Mouse (Mus musculus): ENCODE measurements around the gene Nde1. TPM values are rescaled to one million over a fixed set of nuclear protein-coding genes. Genes with fewer than 3 reads are reported as not detected.

Gene Nde1
- total RNA-seq, 2 experiments from 2014 or later = 24.3 to 27.0 TPM

GRCm38 (mm10) chr16:14160941-14161340 lies 2.1 kb upstream of the Nde1 start:
- DNase-seq = no peak

DNA sequence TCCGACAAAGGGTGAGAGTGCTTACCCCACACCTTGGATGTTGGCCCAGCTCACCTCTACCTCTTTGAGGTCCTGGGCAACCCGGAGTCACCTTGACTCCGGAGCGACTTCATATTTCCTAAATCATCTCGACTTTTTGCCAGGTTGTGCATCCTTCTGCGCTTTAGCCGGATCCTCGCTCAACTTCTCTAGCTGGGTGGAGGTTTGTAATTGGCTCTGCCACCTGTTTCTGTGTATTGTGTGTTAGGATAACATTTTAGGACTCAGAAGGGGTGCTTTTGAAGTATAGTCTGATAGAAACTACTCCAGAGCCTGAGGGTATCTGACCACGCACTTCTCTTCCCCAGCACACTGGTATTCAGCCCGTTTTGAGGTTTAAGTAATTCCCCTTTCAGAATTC lies 656 bp downstream of the Nde1 start:
- DNase-seq = no peak

- no peak for DNase-seq
These were observed 3.4 kb downstream of the Nde1 start for GRCm38 (mm10) chr16:14166490-14166889.

GRCm38 (mm10) chr16:14169706-14170105 lies 6.6 kb downstream of the Nde1 start:
- no peak for DNase-seq

GRCm38 (mm10) chr16:14178041-14178440 lies 15.0 kb downstream of the Nde1 start:
- no peak for DNase-seq

GRCm38 (mm10) chr16:14180163-14180733 lies 17.2 kb downstream of the Nde1 start:
- no peak for DNase-seq

DNA sequence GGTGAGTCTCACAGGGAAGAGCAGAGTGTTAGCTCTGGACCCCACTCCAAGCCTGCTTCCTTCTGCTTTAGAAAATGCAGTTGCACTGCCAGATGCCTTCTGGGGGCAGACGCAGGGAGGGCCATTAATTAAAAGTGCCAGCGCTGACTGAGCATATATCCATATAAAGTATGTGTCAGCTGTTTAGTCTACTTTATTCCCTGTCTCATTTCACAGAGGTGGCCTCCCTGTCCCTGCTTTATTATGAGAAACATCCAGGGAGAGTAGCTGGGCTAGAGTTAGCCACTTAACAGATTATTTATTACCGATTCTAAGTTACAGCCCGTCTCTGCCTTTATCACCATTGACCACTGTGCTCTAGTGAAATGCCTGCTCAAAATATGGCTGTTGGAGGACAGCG lies 19.3 kb downstream of the Nde1 start:
- DNase-seq = no peak

DNA sequence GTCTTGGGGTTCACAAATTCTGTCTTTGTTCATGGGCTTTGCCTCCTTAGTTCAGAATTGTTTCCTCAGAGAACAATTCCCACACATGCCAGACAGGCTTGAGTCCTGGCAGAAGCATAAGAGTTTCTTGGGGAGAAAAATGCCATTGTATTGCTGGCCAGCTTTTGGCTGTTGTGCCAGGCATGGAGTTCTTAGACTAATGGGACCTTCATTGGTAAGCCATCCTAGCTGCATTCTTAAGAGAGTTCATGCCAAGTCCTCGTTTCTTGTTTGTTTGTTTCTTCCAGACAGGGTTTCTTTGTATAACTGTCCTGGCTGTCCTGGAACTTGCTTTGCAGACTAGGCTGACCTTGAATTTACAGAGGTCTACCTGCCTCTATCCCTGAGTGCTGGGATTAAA lies 20.8 kb downstream of the Nde1 start:
- DNase-seq = no peak

- no peak for DNase-seq
These were observed 22.4 kb downstream of the Nde1 start for GRCm38 (mm10) chr16:14185516-14185915.

DNA sequence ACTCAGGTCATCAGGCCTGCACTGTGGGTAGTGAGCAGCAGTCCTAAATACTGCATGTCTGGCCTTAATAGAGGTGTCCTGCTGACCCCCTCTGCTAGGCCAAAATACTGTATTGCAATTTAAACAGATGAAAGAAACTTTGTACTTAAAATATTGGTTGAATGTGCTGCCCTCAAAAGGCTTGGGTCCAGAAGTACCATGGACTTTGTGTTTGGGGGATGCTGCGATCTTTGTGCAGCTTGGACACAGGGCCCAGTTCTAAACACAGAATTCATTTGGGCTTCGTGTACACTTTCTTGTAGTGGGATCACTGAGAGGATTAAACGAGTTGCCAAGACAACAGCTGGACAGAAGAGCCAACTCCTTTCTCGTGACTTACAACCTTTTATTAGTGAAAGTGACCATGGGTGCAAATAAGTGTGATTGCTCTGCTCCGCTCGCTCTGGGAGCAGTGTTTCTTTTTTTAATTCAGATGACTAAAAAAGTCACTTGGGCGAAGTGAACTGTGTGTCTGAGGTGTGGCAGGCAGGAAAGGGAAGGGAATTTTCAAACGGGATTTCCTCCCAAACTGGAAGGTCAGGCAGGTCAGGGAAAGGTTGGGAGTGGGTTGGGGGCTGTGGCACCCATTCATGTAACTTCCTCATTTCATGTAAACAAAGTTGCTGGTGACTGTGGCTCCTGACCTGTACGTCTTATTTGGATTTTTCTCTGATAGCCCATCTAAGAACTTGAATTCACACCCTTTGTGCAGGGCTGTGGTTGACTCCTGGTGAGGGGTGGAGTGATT lies 31.3 kb downstream of the Nde1 start:
- DNase-seq = no peak

GRCm38 (mm10) chr16:14195427-14195826 lies 32.4 kb downstream of the Nde1 start:
- no peak for DNase-seq

DNA sequence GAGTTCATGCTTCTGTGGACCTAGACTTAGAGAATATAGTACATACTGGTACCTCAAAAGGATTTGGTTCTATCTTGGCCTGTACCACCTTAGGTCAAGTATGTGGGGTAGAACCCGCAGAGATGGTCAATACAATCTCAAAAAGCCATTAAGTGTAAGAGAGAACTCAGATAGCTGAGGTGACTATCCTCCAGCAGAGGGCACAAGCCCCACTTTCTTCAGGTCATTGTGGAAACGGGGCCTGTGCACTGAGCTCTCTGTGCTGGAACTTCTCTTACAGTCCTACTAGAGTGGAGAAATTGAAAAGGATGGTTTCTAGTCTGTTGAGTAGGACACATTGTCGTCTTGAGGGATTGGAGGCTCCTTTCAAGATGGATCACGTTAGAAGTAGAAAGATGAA lies 35.7 kb downstream of the Nde1 start:
- DNase-seq = no peak

DNA sequence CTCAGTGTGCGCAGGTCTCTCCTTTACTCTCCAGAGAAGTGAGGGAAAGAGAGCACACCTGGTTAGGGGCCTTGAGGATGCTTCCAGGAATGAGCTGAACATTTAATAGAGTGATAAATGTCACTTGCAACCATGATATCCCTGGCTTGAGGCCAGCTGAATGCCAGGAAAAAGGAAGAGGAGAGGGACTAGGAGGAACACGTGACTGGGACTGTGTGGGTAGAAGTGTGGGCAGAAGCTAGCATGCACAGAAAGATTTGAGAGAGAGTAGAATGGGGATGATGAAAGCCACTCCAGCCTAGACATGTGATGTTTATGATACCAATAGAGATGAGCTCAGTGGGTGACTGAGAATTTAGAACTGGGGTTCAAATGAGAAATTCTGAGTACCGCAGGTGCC lies 52.1 kb downstream of the Nde1 start:
- no peak for DNase-seq

GRCm38 (mm10) chr16:14237100-14237723 lies 74.1 kb downstream of the Nde1 start:
- DNase-seq = peak; percentile 50

- DNase-seq = no peak
These were observed 79.0 kb downstream of the Nde1 start for GRCm38 (mm10) chr16:14242059-14242458.

Small RNA genes lying within 50 kb of the gene (microRNA-seq; reads per million reads assigned to microRNA genes)
- 0 reads per million in 2 experiments for gene Gm27671 (ENCODE audit: borderline replicate concordance in 2 of 2)
- gene Mir484 (ENCODE audit: borderline replicate concordance in 2 of 2) = 489 to 696 reads per million in 2 experiments

Other genes with a start within 250 kb of the Nde1 start
- not detected for gene 2900011O08Rik, start 176.7 kb upstream of the Nde1 start, total RNA-seq (2021)
- gene Ifitm7, start 176.4 kb upstream of the Nde1 start, total RNA-seq (2021) = not detected
- gene Marf1, start 76 bp downstream of the Nde1 start, total RNA-seq (2021) = 10 to 100 TPM; 16.4 to 18.7 TPM
- gene Myh11, start 128.1 kb downstream of the Nde1 start, total RNA-seq (2021) = 10 to 100 TPM; 15.0 to 31.6 TPM
- 10 to 100 TPM; 61.1 to 62.4 TPM for gene Fopnl, start 154.1 kb downstream of the Nde1 start, total RNA-seq (2021)
- 10 to 100 TPM; 18.8 to 21.8 TPM for gene Abcc1, start 198.3 kb downstream of the Nde1 start, total RNA-seq (2021)

Measured in gastrocnemius, postnatal 25 days (tissue).